Mouse (Mus musculus): ENCODE results near the gene Prune2.

DNA sequence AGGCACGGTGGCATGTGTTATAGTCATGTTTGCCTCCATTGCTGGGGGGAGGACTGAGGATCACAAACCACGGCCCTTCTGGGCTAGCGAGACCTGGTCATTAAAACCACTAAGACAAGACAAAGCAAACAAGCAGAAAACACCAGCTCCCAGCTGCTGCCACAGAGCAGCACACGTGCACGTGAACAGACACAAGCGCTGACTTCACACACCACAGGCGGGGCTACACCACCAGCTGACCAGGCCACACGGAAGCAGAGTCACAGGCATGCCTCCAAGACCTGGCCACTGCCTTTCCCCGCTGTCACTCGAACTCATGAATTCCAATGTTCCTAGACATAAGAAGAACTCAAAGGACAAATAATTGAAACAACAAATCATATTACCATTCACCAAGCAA is 125.5 kb downstream of the Prune2 start:
- no peak for TF ChIP-seq ZC3H11A (IDR thresholded peaks at IDR 0.05; ENCODE audit: borderline replicate concordance, low read depth, low read length)
- no peak for TF ChIP-seq MAFK (IDR thresholded peaks at IDR 0.05; ENCODE audit: insufficient read depth, low read depth, low read length)
- no peak for TF ChIP-seq HCFC1 (IDR thresholded peaks at IDR 0.05; ENCODE audit: borderline replicate concordance, insufficient read depth, low read length)
- no peak for TF ChIP-seq CHD2 (IDR thresholded peaks at IDR 0.05; ENCODE audit: low read depth, low read length)
- TF ChIP-seq ZNF384 (IDR thresholded peaks at IDR 0.05; ENCODE audit: low read depth, low read length), result no peak

All from ES-E14 (cell line).